Mouse (Mus musculus) retina, postnatal 7 days (tissue): ENCODE measurements around the gene Chmp1a.
"Not testable (repeated sequence)": the region's sequence is repeated elsewhere in the genome, so short reads cannot be mapped to it uniquely, and the experiment has no call there.

Experiments
- DNase-seq: peaks from one replicate; pipeline ENCODE4 v3.0.0-alpha.2; 2012; ENCODE audit warnings: low read depth, low spot score

Chmp1a gene

GRCm38 (mm10) chr8:123231742-123232141, 19.2 kb upstream of the Chmp1a start:
- peak; percentile 58 for DNase-seq

- not testable (repeated sequence) for DNase-seq
Observed at GRCm38 (mm10) chr8:123230326-123230725, 17.8 kb upstream of the Chmp1a start.

GRCm38 (mm10) chr8:123228416-123228815, 15.9 kb upstream of the Chmp1a start:
- DNase-seq = no peak

GRCm38 (mm10) chr8:123224278-123225266, 12.0 kb upstream of the Chmp1a start, which contains the start of gene Cdk10:
Cdk10 (plus strand) TSS chr8:123224842.
- DNase-seq = peak; percentile 93

GRCm38 (mm10) chr8:123220917-123221316, 8.4 kb upstream of the Chmp1a start:
- DNase-seq = no peak

- no peak for DNase-seq
Observed at GRCm38 (mm10) chr8:123215430-123215829, 2.9 kb upstream of the Chmp1a start.

- no peak for DNase-seq
Observed at GRCm38 (mm10) chr8:123213118-123213772, 682 bp upstream of the Chmp1a start.

- DNase-seq = no peak
Observed at GRCm38 (mm10) chr8:123211876-123212275, 687 bp downstream of the Chmp1a start.

GRCm38 (mm10) chr8:123203571-123203970, 9.0 kb downstream of the Chmp1a start:
- no peak for DNase-seq

GRCm38 (mm10) chr8:123202288-123202687, 10.3 kb downstream of the Chmp1a start:
- peak; percentile 72 for DNase-seq

GRCm38 (mm10) chr8:123199864-123200263, 12.7 kb downstream of the Chmp1a start:
- no peak for DNase-seq

- not testable (repeated sequence) for DNase-seq
Observed at GRCm38 (mm10) chr8:123197016-123197415, 15.5 kb downstream of the Chmp1a start.

- no peak for DNase-seq
Observed at GRCm38 (mm10) chr8:123193771-123194170, 18.8 kb downstream of the Chmp1a start.

GRCm38 (mm10) chr8:123191908-123192307, 20.7 kb downstream of the Chmp1a start:
- no peak for DNase-seq

GRCm38 (mm10) chr8:123190678-123191077, 21.9 kb downstream of the Chmp1a start:
- DNase-seq = peak; percentile 57

- DNase-seq = no peak
Observed at GRCm38 (mm10) chr8:123188841-123189240, 23.7 kb downstream of the Chmp1a start.

- no peak for DNase-seq
Observed at GRCm38 (mm10) chr8:123188006-123188405, 24.6 kb downstream of the Chmp1a start.

GRCm38 (mm10) chr8:123185566-123186409, 26.8 kb downstream of the Chmp1a start, which contains the start of gene Dpep1:
Dpep1 (plus strand) TSS chr8:123186242.
- DNase-seq = no peak

GRCm38 (mm10) chr8:123181391-123181790, 31.2 kb downstream of the Chmp1a start:
- no peak for DNase-seq

GRCm38 (mm10) chr8:123157888-123158465, 54.6 kb downstream of the Chmp1a start, which contains the start of gene Sult5a1:
Sult5a1 (minus strand) TSS chr8:123158315.
- no peak for DNase-seq
